Mouse (Mus musculus): ENCODE results near the gene Spef1.

DNA sequence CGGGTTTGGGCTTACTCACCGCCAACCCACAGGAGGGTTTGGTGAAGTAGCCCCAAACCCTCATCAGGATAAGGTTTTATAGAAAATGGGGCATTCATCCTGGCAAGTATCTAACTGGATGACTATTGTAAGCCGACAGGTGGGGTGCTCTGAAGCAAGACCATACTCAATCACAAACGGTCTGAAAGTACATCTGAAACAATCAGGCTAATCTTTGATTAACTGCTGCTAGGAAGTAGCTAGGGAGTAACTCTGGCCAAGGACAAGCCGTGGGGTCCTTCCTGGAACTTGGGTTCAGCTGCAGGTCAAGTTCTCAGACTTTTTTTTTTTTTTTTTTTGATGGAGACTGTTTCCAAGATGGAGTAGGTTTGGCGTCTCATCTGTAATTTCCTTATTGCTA lies 19.1 kb downstream of the Spef1 start:
- TF ChIP-seq TAL1 (conservative IDR thresholded peaks at IDR 0.05; ENCODE audit: low read depth, low read length) = no peak
- TF ChIP-seq CTCF (IDR thresholded peaks at IDR 0.05; ENCODE audit: low read depth, low read length) = no peak

Data from G1E (cell line).